Comparison of ENCODE assay signal across 18 mouse cellular contexts in the genomic region with DNA sequence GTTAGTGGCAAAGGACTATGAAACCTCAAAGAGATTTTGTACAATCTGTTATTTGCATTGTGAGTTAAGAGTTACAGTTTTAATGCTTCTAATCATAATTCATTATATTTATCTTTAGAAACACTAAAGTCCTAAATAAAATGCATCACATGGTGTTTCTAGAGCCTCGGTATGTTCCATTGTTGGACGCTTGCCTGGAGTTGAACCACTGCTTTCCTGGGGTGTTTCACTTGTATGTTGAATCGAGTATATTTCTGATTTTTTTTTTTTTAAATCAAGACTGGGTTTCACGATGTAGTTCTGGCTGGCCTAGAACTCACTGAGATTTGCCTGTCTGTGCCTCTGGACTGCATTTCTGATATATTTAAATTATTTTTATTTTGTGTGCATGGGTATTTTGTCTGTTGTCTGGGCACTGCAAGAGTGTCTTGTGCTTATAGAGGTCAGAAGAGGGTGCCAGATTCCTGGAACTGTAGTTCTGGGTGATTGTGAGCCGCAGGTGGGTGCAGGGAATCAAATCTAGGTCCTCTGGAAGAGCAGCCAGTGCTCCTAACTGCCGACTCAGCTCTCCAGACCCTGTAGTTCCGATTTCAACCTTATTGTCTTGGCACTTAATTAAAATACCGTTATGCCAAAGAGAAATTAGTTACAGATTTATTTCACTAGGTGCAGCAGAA. TPM values are rescaled to one million over a fixed set of nuclear protein-coding genes. Genes with fewer than 3 reads are reported as not detected.
DNase-seq lines count a peak whose midpoint lies in the region; ATAC-seq lines count a peak whose summit lies in the region.
"Had no signal": no experiment of that assay in that cellular context is flagged by ENCODE, and none has a peak within 500 bp of the region (broad histone marks: within the 10 kb centered on the region; RNA-seq: fewer than 3 reads in every experiment).

No protein-coding gene starts in this region.

- DNase-seq in cerebellum, adult 9-10 months: peak; percentile 25
- DNase-seq in cerebellum, postnatal 4 days (ENCODE audit: low spot score in 2 of 2): no peak
- DNase-seq in midbrain, embryonic 14.5 days: no peak
- no peak for DNase-seq in embryonic facial prominence, embryonic 14.5 days (ENCODE audit: low spot score)
- DNase-seq in spleen, adult 12 weeks (ENCODE audit: low spot score): no peak
- DNase-seq: cerebellum, adult 2 months; forebrain, postnatal 0 days; heart, postnatal 4 days; liver, postnatal 0 days; thymus, postnatal 14 days had no signal

- H3K4me3 ChIP-seq in hindbrain, embryonic 15.5 days: no peak overlapping the region
- H3K4me3 ChIP-seq in hindbrain, embryonic 16.5 days (ENCODE audit: low read length): no peak overlapping the region
- H3K4me3 ChIP-seq in midbrain, embryonic 14.5 days (replicated peaks; ENCODE audit: low read depth, low read length): no peak overlapping the region
- no peak overlapping the region for H3K4me3 ChIP-seq in midbrain, embryonic 16.5 days (ENCODE audit: low read depth, low read length)
- no peak overlapping the region for H3K4me3 ChIP-seq in embryonic facial prominence, embryonic 14.5 days (ENCODE audit: low read depth, low read length)

- H3K4me1 ChIP-seq in hindbrain, embryonic 15.5 days (replicated peaks): peaks cover 18% of the 10 kb centered on the region
- peaks cover 16% of the 10 kb centered on the region for H3K4me1 ChIP-seq in hindbrain, embryonic 16.5 days (ENCODE audit: control insufficient read depth, insufficient read depth, low read depth, low read length)
- peaks cover 14% of the 10 kb centered on the region for H3K4me1 ChIP-seq in midbrain, embryonic 14.5 days (ENCODE audit: control insufficient read depth, insufficient read depth, low read length)
- peaks cover 12% of the 10 kb centered on the region for H3K4me1 ChIP-seq in midbrain, embryonic 16.5 days (ENCODE audit: control insufficient read depth, insufficient read depth, low read length)
- H3K4me1 ChIP-seq in embryonic facial prominence, embryonic 14.5 days (ENCODE audit: control insufficient read depth, insufficient read depth, low read length): peaks cover 14% of the 10 kb centered on the region

- H3K27ac ChIP-seq in hindbrain, embryonic 15.5 days (replicated peaks): no peak overlapping the region
- no peak overlapping the region for H3K27ac ChIP-seq in hindbrain, embryonic 16.5 days (ENCODE audit: low read depth, low read length)
- no peak overlapping the region for H3K27ac ChIP-seq in midbrain, embryonic 14.5 days (replicated peaks; ENCODE audit: low read depth, low read length)
- no peak overlapping the region for H3K27ac ChIP-seq in midbrain, embryonic 16.5 days (ENCODE audit: low read length)
- peak overlapping the region; percentile 62; the same call in 1 of the 2 replicates for H3K27ac ChIP-seq in embryonic facial prominence, embryonic 14.5 days (replicated peaks; ENCODE audit: low read depth, low read length)

- H3K27me3 ChIP-seq in hindbrain, embryonic 15.5 days: no peaks in the 10 kb centered on the region
- no peaks in the 10 kb centered on the region for H3K27me3 ChIP-seq in hindbrain, embryonic 16.5 days (replicated peaks; ENCODE audit: control insufficient read depth, insufficient read depth, low read length)
- no peaks in the 10 kb centered on the region for H3K27me3 ChIP-seq in midbrain, embryonic 14.5 days (ENCODE audit: control insufficient read depth, insufficient read depth, low read length)
- H3K27me3 ChIP-seq in midbrain, embryonic 16.5 days (ENCODE audit: control insufficient read depth, insufficient read depth, low read depth, low read length): no peaks in the 10 kb centered on the region
- no peaks in the 10 kb centered on the region for H3K27me3 ChIP-seq in embryonic facial prominence, embryonic 14.5 days (replicated peaks; ENCODE audit: control insufficient read depth, insufficient read depth, low read length)
- H3K27me3 ChIP-seq: embryonic facial prominence, embryonic 12.5 days; intestine, embryonic 15.5 days; megakaryocyte, embryonic 14.5 days; midbrain, embryonic 12.5 days had no signal

- H3K9ac ChIP-seq in hindbrain, embryonic 15.5 days: no peak overlapping the region
- H3K9ac ChIP-seq in hindbrain, embryonic 16.5 days (ENCODE audit: low read depth, low read length): no peak overlapping the region
- no peak overlapping the region for H3K9ac ChIP-seq in midbrain, embryonic 14.5 days (replicated peaks; ENCODE audit: low read length)
- H3K9ac ChIP-seq in midbrain, embryonic 16.5 days (ENCODE audit: low read depth, low read length): no peak overlapping the region
- no peak overlapping the region for H3K9ac ChIP-seq in embryonic facial prominence, embryonic 14.5 days (ENCODE audit: low read depth, low read length)

- H3K36me3 ChIP-seq in hindbrain, embryonic 15.5 days: peaks cover 26% of the 10 kb centered on the region
- H3K36me3 ChIP-seq in hindbrain, embryonic 16.5 days (ENCODE audit: control insufficient read depth, insufficient read depth, low read length): 0 out of 2 replicates have a peak, but pooled peaks cover 8% of the 10 kb centered on the region
- H3K36me3 ChIP-seq in midbrain, embryonic 14.5 days (ENCODE audit: control insufficient read depth, insufficient read depth, low read length): peaks cover 25% of the 10 kb centered on the region
- H3K36me3 ChIP-seq in midbrain, embryonic 16.5 days (ENCODE audit: control insufficient read depth, insufficient read depth, low read length): peaks cover 5% of the 10 kb centered on the region; the same call in 1 of the 2 replicates
- peaks cover 17% of the 10 kb centered on the region; the same call in 1 of the 2 replicates for H3K36me3 ChIP-seq in embryonic facial prominence, embryonic 14.5 days (ENCODE audit: control insufficient read depth, insufficient read depth, low read length)
- H3K36me3 ChIP-seq: intestine, embryonic 15.5 days had no signal

- no peak for ATAC-seq in hindbrain, embryonic 15.5 days (ENCODE audit: low FRiP score, low read depth)
- no peak for ATAC-seq in hindbrain, embryonic 16.5 days
- no peak for ATAC-seq in midbrain, embryonic 14.5 days (ENCODE audit: low FRiP score, low TSS enrichment)
- no peak for ATAC-seq in midbrain, embryonic 16.5 days
- ATAC-seq in embryonic facial prominence, embryonic 14.5 days (ENCODE audit: low read depth): no peak

- no peaks in the 10 kb centered on the region for H3K9me3 ChIP-seq in hindbrain, embryonic 15.5 days
- H3K9me3 ChIP-seq in hindbrain, embryonic 16.5 days (ENCODE audit: control insufficient read depth, low read length): no peaks in the 10 kb centered on the region
- no peaks in the 10 kb centered on the region for H3K9me3 ChIP-seq in midbrain, embryonic 14.5 days (ENCODE audit: control insufficient read depth, low read length)
- H3K9me3 ChIP-seq in midbrain, embryonic 16.5 days (replicated peaks; ENCODE audit: control insufficient read depth, low read length, poor library complexity, severe bottlenecking): no peaks in the 10 kb centered on the region
- no peaks in the 10 kb centered on the region for H3K9me3 ChIP-seq in embryonic facial prominence, embryonic 14.5 days (ENCODE audit: control insufficient read depth, low read length)
- H3K9me3 ChIP-seq: embryonic facial prominence, embryonic 12.5 days; G1E; intestine, embryonic 15.5 days; megakaryocyte, embryonic 14.5 days; midbrain, embryonic 12.5 days had no signal

- WGBS in hindbrain, embryonic 15.5 days: 76% methylated on average over 8 of the region's 8 CpGs
- WGBS in hindbrain, embryonic 16.5 days: 75% methylated on average over 8 of the region's 8 CpGs
- WGBS in midbrain, embryonic 14.5 days: 82% methylated on average over 8 of the region's 8 CpGs
- 84% methylated on average over 8 of the region's 8 CpGs for WGBS in midbrain, embryonic 16.5 days
- 70% methylated on average over 8 of the region's 8 CpGs for WGBS in embryonic facial prominence, embryonic 14.5 days

- peak overlapping the region; percentile 84; the same call in 1 of the 2 replicates for H3K4me2 ChIP-seq in hindbrain, embryonic 15.5 days
- no peak overlapping the region for H3K4me2 ChIP-seq in hindbrain, embryonic 16.5 days (ENCODE audit: low read length)
- peak overlapping the region; percentile 82 for H3K4me2 ChIP-seq in midbrain, embryonic 14.5 days (ENCODE audit: low read length)
- H3K4me2 ChIP-seq in midbrain, embryonic 16.5 days (ENCODE audit: low read length): no peak overlapping the region
- H3K4me2 ChIP-seq in embryonic facial prominence, embryonic 14.5 days (ENCODE audit: low read depth, low read length): no peak overlapping the region

RNA-seq across cellular contexts. Expression of gene Tm2d3, which starts 1.1 kb away (rescaled TPM):
- 80.9 and 82.5 TPM in 2 replicates for polyA plus RNA-seq in hindbrain, embryonic 15.5 days (2015; fragmentation: Nextera tagmentation; extraction: Ambion mirVana)
- polyA plus RNA-seq in hindbrain, embryonic 16.5 days (2015; fragmentation: Nextera tagmentation; extraction: Ambion mirVana): 89.4 and 91.0 TPM in 2 replicates
- polyA plus RNA-seq in midbrain, embryonic 14.5 days (2014; fragmentation: Nextera tagmentation; extraction: Ambion mirVana): 85.2 and 90.8 TPM in 2 replicates
- 85.6 and 89.8 TPM in 2 replicates for polyA plus RNA-seq in midbrain, embryonic 16.5 days (2015; fragmentation: Nextera tagmentation; extraction: Ambion mirVana)
- polyA plus RNA-seq in embryonic facial prominence, embryonic 14.5 days (2014; fragmentation: Nextera tagmentation; extraction: Ambion mirVana): 78.7 and 83.1 TPM in 2 replicates

RNA-seq across cellular contexts. Expression of gene Tarsl2, which starts 47.4 kb away (rescaled TPM):
- polyA plus RNA-seq in hindbrain, embryonic 15.5 days (2015; fragmentation: Nextera tagmentation; extraction: Ambion mirVana): 17.9 and 20.1 TPM in 2 replicates
- 19.7 and 20.7 TPM in 2 replicates for polyA plus RNA-seq in hindbrain, embryonic 16.5 days (2015; fragmentation: Nextera tagmentation; extraction: Ambion mirVana)
- 12.4 and 17.6 TPM in 2 replicates for polyA plus RNA-seq in midbrain, embryonic 14.5 days (2014; fragmentation: Nextera tagmentation; extraction: Ambion mirVana)
- 19.2 TPM in 2 replicates for polyA plus RNA-seq in midbrain, embryonic 16.5 days (2015; fragmentation: Nextera tagmentation; extraction: Ambion mirVana)
- 14.5 and 15.4 TPM in 2 replicates for polyA plus RNA-seq in embryonic facial prominence, embryonic 14.5 days (2014; fragmentation: Nextera tagmentation; extraction: Ambion mirVana)

Comparison
In these comparisons a context has a peak if more than half of its experiments do, and no peak if none do; other contexts are left out.
1. H3K4me2 ChIP-seq: peak in hindbrain, embryonic 15.5 days (single experiment) and midbrain, embryonic 14.5 days (single experiment); none in hindbrain, embryonic 16.5 days (single experiment), midbrain, embryonic 16.5 days (single experiment) and embryonic facial prominence, embryonic 14.5 days (single experiment).